Mouse (Mus musculus) hindbrain, embryonic 12.5 days (tissue): ENCODE results near the gene Itgad. TPM values are rescaled to one million over a fixed set of nuclear protein-coding genes. Genes with fewer than 3 reads are reported as not detected.

Source experiments
- ATAC-seq: fragments of 200-750 bp; cut with Nextera tagmentation; 2 replicates; pipeline ENCODE4 v1.8.0; 2017; ENCODE audit warnings: moderate TSS enrichment; ENCODE audit not compliant: low FRiP score
- H3K27ac ChIP-seq: fragments of 300-500 bp; sonication (generic); 2 replicates; pipeline ENCODE4 v1.5.1; 2016; ENCODE audit warnings: mild to moderate bottlenecking
- H3K27me3 ChIP-seq: fragments of 300-500 bp; sonication (generic); 2 replicates; pipeline ENCODE4 v1.6.1; 2016; ENCODE audit warnings: mild to moderate bottlenecking
- H3K36me3 ChIP-seq: fragments of 300-500 bp; sonication (generic); 2 replicates; pipeline ENCODE4 v1.6.1; 2016; ENCODE audit warnings: mild to moderate bottlenecking
- H3K4me1 ChIP-seq: fragments of 300-500 bp; sonication (generic); 2 replicates; pipeline ENCODE4 v1.6.1; 2016
- H3K4me2 ChIP-seq: fragments of 300-500 bp; sonication (generic); replicated peaks from 2 replicates; pipeline ENCODE4 v1.6.1; 2016; ENCODE audit warnings: mild to moderate bottlenecking
- H3K4me3 ChIP-seq: fragments of 300-500 bp; sonication (generic); 2 replicates; pipeline ENCODE4 v1.5.1; 2016; ENCODE audit warnings: mild to moderate bottlenecking
- H3K9ac ChIP-seq: fragments of 300-500 bp; sonication (generic); 2 replicates; pipeline ENCODE4 v1.6.1; 2016; ENCODE audit warnings: mild to moderate bottlenecking, moderate library complexity
- H3K9me3 ChIP-seq: fragments of 300-500 bp; sonication (generic); replicated peaks from 2 replicates; pipeline ENCODE4 v1.6.1; 2016; ENCODE audit warnings: mild to moderate bottlenecking
- WGBS: fragments of 180-500 bp; shearing (Covaris S2); methylation state at CpG from one replicate; pipeline ENCODE4 v1.1.7; 2016; 5-methylcytosine and 5-hydroxymethylcytosine counted together
- polyA plus RNA-seq: library from polyadenylated mRNA; unstranded; fragments of >200 nt; fragmentation: Nextera tagmentation; extraction: Ambion mirVana; gene quantifications from 2 replicates; pipeline ENCODE4 v1.2.1, GENCODE M21; 2016

Gene Itgad
- polyA plus RNA-seq, 1 experiment from 2014 or later: not detected

GRCm38 (mm10) chr7:128271496-128271895 lies 117.3 kb downstream of the Itgad start:
- Histone ChIP-seq H3K4me2 (no peak overlapping the region), H3K4me3 (no peak overlapping the region), H3K27me3 (no peaks in the 10 kb centered on the region), H3K9me3 (no peaks in the 10 kb centered on the region), H3K4me1 (no peaks in the 10 kb centered on the region), H3K9ac (no peak overlapping the region), H3K27ac (no peak overlapping the region), H3K36me3 (peaks cover 55% of the 10 kb centered on the region)
- 97% methylated on average over 9 of the region's 9 CpGs for WGBS
- ATAC-seq: no peak

Other genes starting within 250 kb of the Itgad start
- 49.6 and 50.9 TPM in 2 replicates for gene Kat8, start 241.9 kb upstream of the Itgad start, polyA plus RNA-seq
- 4.2 and 7.3 TPM in 2 replicates for gene Prss8, start 224.3 kb upstream of the Itgad start, polyA plus RNA-seq
- gene Prss36, start 207.7 kb upstream of the Itgad start, polyA plus RNA-seq: 10.4 and 12.0 TPM in 2 replicates
- gene Fus, start 186.9 kb upstream of the Itgad start, polyA plus RNA-seq: 502 and 538 TPM in 2 replicates
- 6.4 and 9.4 TPM in 2 replicates for gene Pycard, start 160.5 kb upstream of the Itgad start, polyA plus RNA-seq
- gene Trim72, start 150.4 kb upstream of the Itgad start, polyA plus RNA-seq: 0.15 and 0.59 TPM in 2 replicates
- 0.83 and 0.97 TPM in 2 replicates for gene Itgam, start 91.7 kb upstream of the Itgad start, polyA plus RNA-seq
- not detected in 2 replicates for gene Gm49368, start 91.7 kb upstream of the Itgad start, polyA plus RNA-seq
- gene Itgax, start 24.8 kb upstream of the Itgad start, polyA plus RNA-seq: 0.08 TPM in 1 of 2 replicates, not detected in the other
- gene Cox6a2, start 52.0 kb downstream of the Itgad start, polyA plus RNA-seq: 1.3 and 4.1 TPM in 2 replicates
- 16.4 and 17.4 TPM in 2 replicates for gene Armc5, start 83.0 kb downstream of the Itgad start, polyA plus RNA-seq
- gene 9130023H24Rik, start 83.7 kb downstream of the Itgad start, polyA plus RNA-seq: 13.8 and 14.1 TPM in 2 replicates
- gene Tgfb1i1, start 92.4 kb downstream of the Itgad start, polyA plus RNA-seq: 50.9 and 63.1 TPM in 2 replicates
- gene Slc5a2, start 111.3 kb downstream of the Itgad start, polyA plus RNA-seq: not detected in 2 replicates
- gene BC017158, start 143.8 kb downstream of the Itgad start, polyA plus RNA-seq: 21.7 and 27.4 TPM in 2 replicates